10 mouse cellular contexts compared by ENCODE assay signal in genomic region chr9:42530221-42531152, GRCm38 (mm10). TPM values are rescaled to one million over a fixed set of nuclear protein-coding genes. Genes with fewer than 3 reads are reported as not detected.
DNase-seq lines count a peak whose midpoint lies in the region; ATAC-seq and TF ChIP-seq lines count a peak whose summit lies in the region.
"Had no signal": no experiment of that assay in that cellular context is flagged by ENCODE, and none has a peak within 500 bp of the region (broad histone marks: within the 10 kb centered on the region; RNA-seq: fewer than 3 reads in every experiment).

No protein-coding gene starts in this region.

- peak; percentile 89 for ATAC-seq in forebrain, postnatal 0 days
- ATAC-seq in neural tube, embryonic 12.5 days (ENCODE audit: low FRiP score, low read depth): peak; percentile 68; the same call in 1 of the 2 replicates
- ATAC-seq in erythroid progenitor cell, adult 5-6 weeks (replicated peaks; ENCODE audit: low FRiP score, poor library complexity, severe bottlenecking): no peak
- ATAC-seq: inflammation-experienced regulatory T-cells, adult 6 months had no signal

- no peaks in the 10 kb centered on the region for H3K36me3 ChIP-seq in forebrain, postnatal 0 days (ENCODE audit: insufficient read depth)
- no peaks in the 10 kb centered on the region for H3K36me3 ChIP-seq in neural tube, embryonic 12.5 days
- H3K36me3 ChIP-seq: embryonic facial prominence, embryonic 12.5 days had no signal

- H3K4me1 ChIP-seq in forebrain, postnatal 0 days (ENCODE audit: insufficient read depth): peaks cover 19% of the 10 kb centered on the region; the same call in 1 of the 2 replicates
- H3K4me1 ChIP-seq in neural tube, embryonic 12.5 days: peaks cover 17% of the 10 kb centered on the region

- no peak for TF ChIP-seq CTCF in forebrain, postnatal 0 days (IDR thresholded peaks at IDR 0.05; ENCODE audit: low read depth)

- H3K9ac ChIP-seq in forebrain, postnatal 0 days: no peak overlapping the region
- no peak overlapping the region for H3K9ac ChIP-seq in neural tube, embryonic 12.5 days
- H3K9ac ChIP-seq: embryonic facial prominence, embryonic 12.5 days had no signal

- peak; percentile 78 to 82 for DNase-seq in cerebellum, postnatal 14 days
- peak; percentile 82 for DNase-seq in forebrain, postnatal 0 days
- DNase-seq in left cerebral cortex, adult 18-20 months (ENCODE audit: low spot score in 2 of 2): peak; percentile 38
- DNase-seq in heart, postnatal 25 days (ENCODE audit: low spot score): no peak
- no peak for DNase-seq in thymus, postnatal 36 days
- DNase-seq: lung, postnatal 36 days had no signal

- intact Hi-C loops in heart, postnatal 25 days (cut with DNase I): no loop called here

- H3K27me3 ChIP-seq in forebrain, postnatal 0 days (ENCODE audit: insufficient read depth, low read length): no peaks in the 10 kb centered on the region
- H3K27me3 ChIP-seq in neural tube, embryonic 12.5 days (replicated peaks): no peaks in the 10 kb centered on the region
- H3K27me3 ChIP-seq: embryonic facial prominence, embryonic 12.5 days had no signal

- no peaks in the 10 kb centered on the region for H3K9me3 ChIP-seq in forebrain, postnatal 0 days (ENCODE audit: low read length)
- no peaks in the 10 kb centered on the region for H3K9me3 ChIP-seq in neural tube, embryonic 12.5 days
- H3K9me3 ChIP-seq: embryonic facial prominence, embryonic 12.5 days had no signal

- H3K4me3 ChIP-seq in forebrain, postnatal 0 days (ENCODE audit: low read depth, low read length): no peak overlapping the region
- H3K4me3 ChIP-seq in neural tube, embryonic 12.5 days: no peak overlapping the region
- H3K4me3 ChIP-seq: embryonic facial prominence, embryonic 12.5 days had no signal

- 38% methylated on average over 7 of the region's 7 CpGs for WGBS in forebrain, postnatal 0 days
- WGBS in neural tube, embryonic 12.5 days: 44% methylated on average over 7 of the region's 7 CpGs

- H3K27ac ChIP-seq in forebrain, postnatal 0 days (ENCODE audit: low read depth, low read length): peak overlapping the region; percentile 84
- H3K27ac ChIP-seq in neural tube, embryonic 12.5 days: peak overlapping the region; percentile 15; the same call in 1 of the 2 replicates
- H3K27ac ChIP-seq: embryonic facial prominence, embryonic 12.5 days had no signal

- H3K4me2 ChIP-seq in forebrain, postnatal 0 days (ENCODE audit: low read depth): no peak overlapping the region
- H3K4me2 ChIP-seq in neural tube, embryonic 12.5 days (replicated peaks): 0 out of 2 replicates have a peak overlapping the region, but pooled peaks have one; percentile 12
- H3K4me2 ChIP-seq: embryonic facial prominence, embryonic 12.5 days had no signal

RNA-seq across cellular contexts. Expression of gene Tbcel, which starts 22.9 kb away (rescaled TPM):
- total RNA-seq in forebrain, postnatal 0 days (2014; rRNA removed): 16.6 and 24.8 TPM in 2 replicates
- polyA plus RNA-seq in forebrain, postnatal 0 days (2015; fragmentation: Nextera tagmentation; extraction: Ambion mirVana): 2.1 and 3.2 TPM in 2 replicates
- 10 to 100 TPM; 46.3 to 48.9 TPM for total RNA-seq in left cerebral cortex, adult 18-20 months (2021)
- polyA plus RNA-seq in neural tube, embryonic 12.5 days (2016; fragmentation: Nextera tagmentation; extraction: Ambion mirVana): 5.1 and 5.4 TPM in 2 replicates
- 10 to 100 TPM; 19.0 to 20.1 TPM for total RNA-seq in heart, postnatal 25 days (2021)
- 23.8 and 31.9 TPM in 2 replicates for total RNA-seq in erythroid progenitor cell, adult 5-6 weeks (2015; ENCODE audit: low replicate concordance)
- total RNA-seq in erythroid progenitor cell, adult 5-6 weeks (2017; ENCODE audit: low replicate concordance): 22.8 and 29.1 TPM in 2 replicates

Comparison
In these comparisons a context has a peak if more than half of its experiments do, and no peak if none do; other contexts are left out.
1. DNase-seq: peak in cerebellum, postnatal 14 days (2 of 2), forebrain, postnatal 0 days (single experiment) and left cerebral cortex, adult 18-20 months (2 of 2); none in heart, postnatal 25 days (single experiment) and thymus, postnatal 36 days (0 of 2).